Mouse (Mus musculus): ENCODE data around the gene Ywhae.
"Not testable (repeated sequence)": the region's sequence is repeated elsewhere in the genome, so short reads cannot be mapped to it uniquely, and the experiment has no call there.

The Ywhae gene

GRCm38 (mm10) chr11:75732434-75733226 is at the start of gene Ywhae:
Gene Ywhae, plus strand, starts transcription at chr11:75732869.
- peak; percentile 90 for DNase-seq (ENCODE audit: low read depth, low spot score)

GRCm38 (mm10) chr11:75684462-75684861 is 48.2 kb upstream of the Ywhae start:
- no peak for DNase-seq (ENCODE audit: low read depth, low spot score)

DNA sequence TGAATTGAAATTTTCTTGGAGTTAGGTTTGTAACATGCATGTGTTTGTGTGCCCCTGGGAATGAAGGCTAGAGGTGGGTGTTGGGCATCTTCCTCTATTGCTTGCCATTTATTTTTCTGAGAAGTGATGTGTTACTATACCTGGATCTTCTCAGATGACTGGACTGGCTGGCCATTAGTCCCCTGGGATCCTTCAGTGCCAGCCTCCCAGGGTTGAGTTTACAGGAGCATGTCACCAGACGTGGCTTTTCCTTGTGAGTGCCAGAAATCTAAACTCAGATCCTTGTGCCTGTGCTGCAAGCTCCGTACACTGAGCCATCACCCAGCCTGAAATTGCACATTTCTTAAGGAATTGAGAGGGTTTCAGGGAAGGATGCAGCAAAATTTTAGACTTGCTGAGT is 47.7 kb upstream of the Ywhae start:
- DNase-seq (ENCODE audit: low read depth, low spot score) = no peak

GRCm38 (mm10) chr11:75687343-75687993 is 45.2 kb upstream of the Ywhae start:
- DNase-seq (ENCODE audit: low read depth, low spot score) = no peak

- DNase-seq (ENCODE audit: low read depth, low spot score) = no peak
Measured at GRCm38 (mm10) chr11:75688132-75688531, 44.5 kb upstream of the Ywhae start.

GRCm38 (mm10) chr11:75689977-75690376 is 42.7 kb upstream of the Ywhae start:
- DNase-seq (ENCODE audit: low read depth, low spot score) = no peak

GRCm38 (mm10) chr11:75691047-75691446 is 41.6 kb upstream of the Ywhae start:
- no peak for DNase-seq (ENCODE audit: low read depth, low spot score)

- DNase-seq (ENCODE audit: low read depth, low spot score) = no peak
Measured at GRCm38 (mm10) chr11:75693570-75693969, 39.1 kb upstream of the Ywhae start.

- DNase-seq (ENCODE audit: low read depth, low spot score) = not testable (repeated sequence)
Measured at GRCm38 (mm10) chr11:75697464-75697863, 35.2 kb upstream of the Ywhae start.

GRCm38 (mm10) chr11:75700557-75700956 is 32.1 kb upstream of the Ywhae start:
- DNase-seq (ENCODE audit: low read depth, low spot score) = no peak

GRCm38 (mm10) chr11:75702761-75703160 is 29.9 kb upstream of the Ywhae start:
- no peak for DNase-seq (ENCODE audit: low read depth, low spot score)

DNA sequence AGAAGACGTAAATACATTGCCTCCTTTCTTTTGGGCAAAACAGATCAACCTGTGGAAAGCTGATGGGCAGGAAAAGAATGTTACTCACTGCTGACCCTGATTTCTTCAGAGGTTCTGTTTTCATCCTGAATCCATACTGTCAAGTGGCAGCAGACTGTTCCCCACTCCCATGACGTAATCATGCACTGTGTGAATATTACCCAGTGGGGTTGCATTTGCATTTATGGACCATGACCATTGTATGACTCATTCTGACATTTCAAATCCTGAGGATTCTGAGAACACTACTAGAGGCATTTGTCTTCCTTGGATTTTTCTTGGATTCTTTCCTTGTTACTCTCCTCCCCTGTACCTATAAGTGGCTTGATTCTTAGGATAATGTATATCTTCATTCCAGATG is 28.9 kb upstream of the Ywhae start:
- DNase-seq (ENCODE audit: low read depth, low spot score) = no peak

GRCm38 (mm10) chr11:75713949-75714348 is 18.7 kb upstream of the Ywhae start:
- no peak for DNase-seq (ENCODE audit: low read depth, low spot score)

DNA sequence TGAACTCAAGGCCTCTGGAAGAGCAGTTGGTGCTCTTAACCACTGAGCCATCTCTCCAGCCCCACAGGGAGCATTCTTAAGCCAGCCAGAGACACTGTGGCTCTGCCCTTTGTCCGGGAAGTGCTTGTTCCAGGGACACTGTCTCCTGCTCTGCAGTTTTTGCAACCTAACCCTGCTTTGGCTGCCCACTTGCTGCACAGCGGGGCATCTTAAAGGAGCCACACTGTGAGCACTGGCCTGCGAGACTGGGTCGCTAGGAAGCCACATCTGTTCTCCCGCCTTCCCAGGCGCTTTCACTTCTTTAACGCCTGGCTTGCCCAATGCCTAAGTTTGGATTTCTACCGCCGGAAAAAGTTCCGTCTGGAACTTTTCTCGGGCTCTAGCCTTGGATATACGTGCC is 17.1 kb upstream of the Ywhae start:
- no peak for DNase-seq (ENCODE audit: low read depth, low spot score)

- DNase-seq (ENCODE audit: low read depth, low spot score) = no peak
Measured at GRCm38 (mm10) chr11:75716661-75717325, 15.9 kb upstream of the Ywhae start.

- DNase-seq (ENCODE audit: low read depth, low spot score) = no peak
Measured at GRCm38 (mm10) chr11:75722339-75722738, 10.3 kb upstream of the Ywhae start.

DNA sequence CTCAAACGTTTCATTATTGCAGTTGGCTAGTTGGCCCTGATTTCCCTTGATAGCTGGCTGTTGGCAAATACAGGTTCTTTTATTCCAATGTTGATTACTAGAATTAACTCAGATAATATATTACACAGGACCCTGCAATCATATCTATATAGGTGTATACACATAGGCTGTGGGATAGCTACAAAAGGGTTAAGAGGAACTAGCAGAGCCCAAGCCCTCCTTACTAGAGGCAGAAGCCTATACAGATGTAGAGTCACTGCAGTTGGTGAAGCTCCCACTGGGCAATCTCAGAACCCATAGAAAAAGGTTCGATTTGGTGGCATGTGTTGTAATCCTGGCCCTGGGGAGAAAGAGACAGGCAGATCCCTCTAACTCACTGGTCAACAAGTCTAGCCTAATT is 5.5 kb upstream of the Ywhae start:
- no peak for DNase-seq (ENCODE audit: low read depth, low spot score)

DNA sequence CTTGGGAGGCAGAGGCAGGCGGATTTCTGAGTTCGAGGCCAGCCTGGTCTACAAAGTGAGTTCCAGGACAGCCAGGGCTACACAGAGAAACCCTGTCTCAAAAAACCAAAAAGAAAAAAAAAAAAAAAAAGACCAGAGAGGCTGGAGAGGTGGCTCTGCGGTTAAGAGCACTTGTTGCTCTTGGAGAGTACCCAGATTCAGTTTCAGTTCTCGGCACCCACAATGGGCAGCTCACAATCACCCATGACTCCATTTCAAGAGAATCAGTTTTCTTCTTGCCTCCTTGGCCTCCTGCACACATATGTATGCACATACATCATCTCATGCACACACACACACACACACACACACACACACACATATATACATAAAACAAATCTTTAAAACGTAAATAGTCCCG is 5.0 kb upstream of the Ywhae start:
- DNase-seq (ENCODE audit: low read depth, low spot score) = not testable (repeated sequence)

DNA sequence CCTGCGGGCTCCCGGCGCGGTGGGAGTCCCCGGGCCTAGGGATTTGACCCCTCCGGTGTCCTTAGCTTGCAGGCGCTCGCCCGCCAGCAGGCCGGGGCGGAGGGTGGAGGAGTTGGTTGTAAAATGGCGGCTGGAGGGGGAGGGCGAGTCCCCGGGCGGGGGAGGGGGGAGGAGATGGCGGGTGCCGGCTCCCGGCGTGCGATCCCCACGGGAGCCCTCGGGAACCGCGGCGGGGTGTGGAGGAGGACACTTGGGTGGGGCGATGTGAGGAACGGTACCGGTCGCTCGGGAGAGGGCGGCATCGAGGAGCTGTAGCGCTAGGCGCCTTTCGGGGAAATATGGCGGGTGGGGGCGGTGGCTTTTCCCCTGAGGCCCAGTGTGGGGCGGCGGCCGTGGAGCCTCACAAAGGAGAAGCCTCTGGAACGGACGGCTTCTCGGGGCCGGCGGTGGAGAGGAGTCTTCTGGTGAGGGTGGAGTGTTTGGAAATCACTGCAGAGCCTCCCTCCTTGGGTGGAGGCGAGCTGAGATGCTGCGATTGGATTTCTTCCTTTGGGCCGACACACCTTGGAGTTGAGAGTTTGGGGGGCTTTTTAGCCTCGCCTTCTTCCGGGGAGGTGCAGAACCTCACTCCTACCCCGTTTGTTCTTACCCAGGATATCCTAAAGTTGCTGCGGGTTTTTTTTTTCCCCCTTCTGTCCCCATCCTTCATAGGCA is 715 bp downstream of the Ywhae start:
- no peak for DNase-seq (ENCODE audit: low read depth, low spot score)

DNA sequence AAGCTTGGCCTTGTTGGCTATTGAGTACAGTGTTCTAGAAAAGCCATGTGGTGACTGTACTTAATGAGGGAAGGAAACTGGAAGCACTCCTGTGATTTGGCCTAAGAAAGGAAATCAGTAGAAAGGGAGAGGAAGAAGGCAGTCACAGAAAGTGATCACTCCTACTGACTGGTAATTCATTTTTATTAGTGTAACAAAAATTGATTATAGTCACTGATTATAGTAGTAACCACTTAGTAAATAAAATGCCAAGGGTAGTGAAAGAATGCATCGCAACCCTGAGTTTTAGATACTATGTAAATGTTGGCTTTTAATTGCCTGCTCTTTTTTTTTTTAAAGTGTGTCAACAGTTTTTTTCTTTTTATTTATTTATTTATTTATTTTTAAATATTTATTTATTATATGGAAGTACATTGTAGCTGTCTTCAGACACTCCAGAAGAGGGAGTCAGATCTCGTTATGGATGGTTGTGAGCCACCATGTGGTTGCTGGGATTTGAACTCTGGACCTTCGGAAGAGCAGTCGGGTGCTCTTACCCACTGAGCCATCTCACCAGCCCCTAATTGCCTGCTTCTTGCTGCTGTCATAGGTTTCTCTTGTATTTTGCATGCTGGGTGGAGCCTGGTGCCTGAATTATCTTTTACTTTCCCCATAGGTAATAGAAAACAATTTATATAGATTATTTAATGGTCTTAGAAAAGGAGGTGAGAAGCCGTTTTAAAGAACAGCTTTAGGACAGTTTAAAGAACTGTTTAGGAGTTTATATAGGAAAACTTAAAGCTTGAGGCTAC is 3.0 kb downstream of the Ywhae start:
- DNase-seq (ENCODE audit: low read depth, low spot score) = no peak

DNA sequence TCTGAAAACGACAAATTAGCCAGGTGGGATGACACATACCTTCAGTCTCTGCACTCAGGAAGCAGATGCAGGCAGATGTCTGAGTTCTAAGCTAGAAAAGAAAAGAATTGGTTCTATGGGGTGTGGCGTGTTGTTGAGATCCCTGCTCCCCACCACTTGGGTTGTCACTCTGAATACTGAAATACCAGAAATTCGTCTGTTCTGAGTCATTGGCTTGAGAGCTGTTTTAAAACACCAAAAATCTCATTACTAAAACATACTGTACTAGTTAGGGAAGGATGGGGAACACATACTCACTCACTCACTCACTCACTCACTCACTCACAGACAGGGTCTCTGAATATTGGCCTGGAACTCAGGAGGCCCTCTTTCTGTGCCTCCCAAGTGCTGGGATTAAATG is 4.3 kb downstream of the Ywhae start:
- DNase-seq (ENCODE audit: low read depth, low spot score) = no peak

Measured in retina, adult 2 months (tissue).